Mouse (Mus musculus): ENCODE data around the gene Kpna6. TPM values are rescaled to one million over a fixed set of nuclear protein-coding genes. Genes with fewer than 3 reads are reported as not detected.

Gene Kpna6
- polyA plus RNA-seq, 1 experiment from 2014 or later: 16.4 TPM

GRCm38 (mm10) chr4:129696158-129696985 lies 23.8 kb upstream of the Kpna6 start, which contains the start of gene Tmem39b:
Gene Tmem39b (minus strand): TSS chr4:129696838.
- H3K4me3 ChIP-seq (replicated peaks; ENCODE audit: low read length): peak within 1 kb of the TSS; percentile 75
- peak within 1 kb of the TSS; percentile 86 for H3K9ac ChIP-seq (replicated peaks; ENCODE audit: low read depth, low read length)
- peaks cover 18% of the 10 kb centered on the region for H3K4me1 ChIP-seq (replicated peaks; ENCODE audit: control insufficient read depth, insufficient read depth, low read length)
- H3K4me2 ChIP-seq (ENCODE audit: low read length): peak within 1 kb of the TSS; percentile 63
- peaks cover 16% of the 10 kb centered on the region for H3K36me3 ChIP-seq (ENCODE audit: control insufficient read depth, insufficient read depth)
- under 1% methylated on average over 45 of the region's 57 CpGs for WGBS
- peak; percentile 91 for ATAC-seq
- H3K27me3 ChIP-seq (replicated peaks; ENCODE audit: control insufficient read depth, insufficient read depth, low read length): no peaks in the 10 kb centered on the region
- no peaks in the 10 kb centered on the region for H3K9me3 ChIP-seq (ENCODE audit: control insufficient read depth, low read length)
- peak within 1 kb of the TSS; percentile 96 for H3K27ac ChIP-seq (ENCODE audit: low read length)

GRCm38 (mm10) chr4:129695815-129696157 lies 23.2 kb upstream of the Kpna6 start:
- Histone ChIP-seq H3K4me3 (replicated peaks; ENCODE audit: low read length) (peak overlapping the region; percentile 75), H3K36me3 (ENCODE audit: control insufficient read depth, insufficient read depth) (peaks cover 18% of the 10 kb centered on the region), H3K9ac (replicated peaks; ENCODE audit: low read depth, low read length) (peak overlapping the region; percentile 86), H3K9me3 (ENCODE audit: control insufficient read depth, low read length) (no peaks in the 10 kb centered on the region), H3K4me2 (ENCODE audit: low read length) (peak overlapping the region; percentile 57), H3K27ac (ENCODE audit: low read length) (peak overlapping the region; percentile 96), H3K27me3 (replicated peaks; ENCODE audit: control insufficient read depth, insufficient read depth, low read length) (no peaks in the 10 kb centered on the region), H3K4me1 (replicated peaks; ENCODE audit: control insufficient read depth, insufficient read depth, low read length) (peaks cover 18% of the 10 kb centered on the region)
- 26% methylated on average over 6 of the region's 6 CpGs for WGBS
- peak; percentile 8; the same call in 1 of the 2 replicates for ATAC-seq

GRCm38 (mm10) chr4:129684531-129684930 lies 12.0 kb upstream of the Kpna6 start:
- Histone ChIP-seq H3K4me2 (ENCODE audit: low read length) (no peak overlapping the region), H3K27me3 (replicated peaks; ENCODE audit: control insufficient read depth, insufficient read depth, low read length) (no peaks in the 10 kb centered on the region), H3K9me3 (ENCODE audit: control insufficient read depth, low read length) (no peaks in the 10 kb centered on the region), H3K9ac (replicated peaks; ENCODE audit: low read depth, low read length) (no peak overlapping the region), H3K27ac (ENCODE audit: low read length) (no peak overlapping the region), H3K36me3 (ENCODE audit: control insufficient read depth, insufficient read depth) (peaks cover 59% of the 10 kb centered on the region), H3K4me1 (replicated peaks; ENCODE audit: control insufficient read depth, insufficient read depth, low read length) (no peaks in the 10 kb centered on the region), H3K4me3 (replicated peaks; ENCODE audit: low read length) (no peak overlapping the region)
- no peak for ATAC-seq
- 95% methylated on average over 6 of the region's 6 CpGs for WGBS

GRCm38 (mm10) chr4:129683901-129684493 lies 11.4 kb upstream of the Kpna6 start:
- Histone ChIP-seq H3K36me3 (ENCODE audit: control insufficient read depth, insufficient read depth) (peaks cover 57% of the 10 kb centered on the region), H3K9ac (replicated peaks; ENCODE audit: low read depth, low read length) (no peak overlapping the region), H3K27ac (ENCODE audit: low read length) (no peak overlapping the region), H3K4me3 (replicated peaks; ENCODE audit: low read length) (no peak overlapping the region), H3K9me3 (ENCODE audit: control insufficient read depth, low read length) (no peaks in the 10 kb centered on the region), H3K4me1 (replicated peaks; ENCODE audit: control insufficient read depth, insufficient read depth, low read length) (no peaks in the 10 kb centered on the region), H3K27me3 (replicated peaks; ENCODE audit: control insufficient read depth, insufficient read depth, low read length) (no peaks in the 10 kb centered on the region), H3K4me2 (ENCODE audit: low read length) (no peak overlapping the region)
- no peak for ATAC-seq
- 93% methylated on average over 11 of the region's 11 CpGs for WGBS

DNA sequence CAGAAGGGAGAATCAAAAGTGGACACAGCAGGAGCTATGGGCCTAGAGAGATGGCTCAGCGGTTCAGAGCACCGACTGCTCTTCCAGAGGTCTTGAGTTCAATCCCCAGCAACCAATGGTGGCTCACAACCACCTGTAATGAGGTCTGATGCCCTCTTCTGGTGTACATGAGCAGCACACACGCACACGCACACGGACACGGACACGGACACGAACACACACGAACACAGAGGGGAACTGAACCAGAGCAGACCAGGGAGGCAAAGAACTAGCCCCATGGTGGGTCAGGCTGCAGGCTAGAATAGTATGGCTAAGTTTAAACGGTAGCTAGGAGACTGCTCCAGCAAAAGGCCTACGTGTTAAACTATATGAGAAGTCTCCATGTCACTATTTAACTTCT lies 9.3 kb upstream of the Kpna6 start:
- Histone ChIP-seq H3K27me3 (replicated peaks; ENCODE audit: control insufficient read depth, insufficient read depth, low read length) (no peaks in the 10 kb centered on the region), H3K4me3 (replicated peaks; ENCODE audit: low read length) (no peak overlapping the region), H3K9ac (replicated peaks; ENCODE audit: low read depth, low read length) (no peak overlapping the region), H3K9me3 (ENCODE audit: control insufficient read depth, low read length) (no peaks in the 10 kb centered on the region), H3K27ac (ENCODE audit: low read length) (no peak overlapping the region), H3K4me1 (replicated peaks; ENCODE audit: control insufficient read depth, insufficient read depth, low read length) (no peaks in the 10 kb centered on the region), H3K36me3 (ENCODE audit: control insufficient read depth, insufficient read depth) (peaks cover 61% of the 10 kb centered on the region), H3K4me2 (ENCODE audit: low read length) (no peak overlapping the region)
- no peak for ATAC-seq
- 94% methylated on average over 11 of the region's 11 CpGs for WGBS

DNA sequence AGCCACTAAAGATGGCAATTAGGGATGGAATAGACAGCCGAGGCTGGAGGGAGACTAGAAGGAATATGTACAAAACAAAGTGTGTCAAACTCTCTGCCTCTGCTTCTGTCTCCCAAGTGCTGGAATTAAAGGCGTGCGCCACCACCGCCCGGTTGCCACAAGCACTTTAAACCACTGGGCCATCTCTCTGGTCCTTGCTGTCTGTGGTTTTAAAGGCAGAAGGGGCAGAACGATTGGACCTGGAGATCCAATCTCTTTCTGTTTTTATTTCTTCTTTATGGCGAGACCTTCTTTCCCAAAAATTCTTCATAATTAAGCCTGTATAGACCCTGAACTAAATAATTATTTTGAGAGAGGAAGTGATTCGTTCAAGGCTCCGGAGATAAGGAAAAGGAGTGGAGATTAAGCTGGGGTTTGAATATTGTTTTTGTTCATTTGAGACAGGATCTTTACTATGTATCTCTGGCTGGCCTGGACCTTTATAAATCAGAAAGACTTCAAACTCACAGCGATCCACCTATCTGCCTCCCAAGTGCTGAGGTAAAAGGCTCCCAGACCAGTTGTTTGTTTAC lies 397 bp upstream of the Kpna6 start:
- no peak for ATAC-seq
- no peaks in the 10 kb centered on the region for H3K9me3 ChIP-seq (ENCODE audit: control insufficient read depth, low read length)
- 10% methylated on average over 10 of the region's 10 CpGs for WGBS
- peak overlapping the region; percentile 85 for H3K9ac ChIP-seq (replicated peaks; ENCODE audit: low read depth, low read length)
- peak overlapping the region; percentile 75 for H3K27ac ChIP-seq (ENCODE audit: low read length)
- H3K36me3 ChIP-seq (ENCODE audit: control insufficient read depth, insufficient read depth): peaks cover 9% of the 10 kb centered on the region; the same call in 1 of the 2 replicates
- H3K4me3 ChIP-seq (replicated peaks; ENCODE audit: low read length): peak overlapping the region; percentile 96
- no peaks in the 10 kb centered on the region for H3K27me3 ChIP-seq (replicated peaks; ENCODE audit: control insufficient read depth, insufficient read depth, low read length)
- peak overlapping the region; percentile 99 for H3K4me2 ChIP-seq (ENCODE audit: low read length)
- H3K4me1 ChIP-seq (replicated peaks; ENCODE audit: control insufficient read depth, insufficient read depth, low read length): peaks cover 17% of the 10 kb centered on the region

DNA sequence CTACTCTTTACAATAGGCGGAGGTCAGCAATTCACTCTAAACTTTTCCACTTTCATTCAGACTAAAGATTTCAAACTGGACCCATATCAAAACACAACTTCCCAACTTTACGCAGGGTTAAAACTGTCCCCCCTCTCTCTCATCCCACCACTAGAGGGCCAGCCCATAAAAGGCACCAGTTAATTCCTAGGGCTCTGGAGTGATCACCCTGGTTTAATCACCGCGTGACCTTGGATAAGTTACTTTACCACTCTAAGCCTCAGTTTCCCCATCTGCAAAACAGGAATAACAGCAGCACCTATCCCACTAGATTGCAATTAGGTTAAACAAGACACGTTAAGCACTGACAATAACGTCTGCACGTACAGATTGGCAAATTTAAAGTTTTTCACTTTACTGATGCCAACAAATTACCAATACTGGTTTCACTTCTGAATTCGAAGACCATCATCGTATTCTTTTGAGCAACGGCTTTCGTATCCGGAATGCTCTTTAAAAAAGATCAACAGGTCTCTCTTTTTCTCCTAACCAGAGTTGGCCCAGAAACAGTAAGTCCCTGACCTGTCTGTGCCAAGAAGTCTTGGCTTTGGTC lies 980 bp downstream of the Kpna6 start:
- Histone ChIP-seq H3K27me3 (replicated peaks; ENCODE audit: control insufficient read depth, insufficient read depth, low read length) (no peaks in the 10 kb centered on the region), H3K9me3 (ENCODE audit: control insufficient read depth, low read length) (no peaks in the 10 kb centered on the region), H3K4me1 (replicated peaks; ENCODE audit: control insufficient read depth, insufficient read depth, low read length) (peaks cover 17% of the 10 kb centered on the region), H3K27ac (ENCODE audit: low read length) (peak overlapping the region; percentile 75; the same call in 1 of the 2 replicates), H3K36me3 (ENCODE audit: control insufficient read depth, insufficient read depth) (peaks cover 8% of the 10 kb centered on the region; the same call in 1 of the 2 replicates), H3K9ac (replicated peaks; ENCODE audit: low read depth, low read length) (peak overlapping the region; percentile 85), H3K4me2 (ENCODE audit: low read length) (peak overlapping the region; percentile 99), H3K4me3 (replicated peaks; ENCODE audit: low read length) (peak overlapping the region; percentile 96)
- WGBS: 7% methylated on average over 12 of the region's 12 CpGs
- 0 out of 2 replicates have a peak, but pooled peaks have one; percentile 29 for ATAC-seq

DNA sequence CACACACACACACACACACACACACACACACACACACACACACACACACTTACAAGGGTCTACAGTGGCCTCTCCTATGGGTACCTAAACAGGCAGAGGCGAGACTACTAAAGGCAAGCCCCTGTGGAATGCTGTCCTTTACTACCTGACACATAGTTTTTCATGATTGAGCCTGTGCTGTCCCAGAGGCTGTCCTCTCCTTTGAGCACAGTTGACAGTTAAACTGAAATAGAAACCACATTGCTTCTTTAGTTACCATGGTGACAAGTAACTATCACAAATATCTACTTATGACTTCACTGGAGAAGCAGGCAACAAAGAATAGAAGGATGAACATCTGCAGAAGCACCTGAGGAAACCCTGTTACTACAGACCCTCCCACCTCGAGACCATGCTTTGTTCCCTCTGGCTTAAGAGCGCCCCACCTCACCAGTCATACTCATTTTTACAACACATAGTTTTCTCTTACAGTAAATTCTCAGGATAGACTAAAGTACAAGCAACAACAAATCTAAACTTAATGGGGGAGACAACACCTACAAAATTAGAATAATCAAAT lies 10.2 kb downstream of the Kpna6 start:
- WGBS: 89% methylated on average over 3 of the region's 3 CpGs
- Histone ChIP-seq H3K36me3 (ENCODE audit: control insufficient read depth, insufficient read depth) (peaks cover 14% of the 10 kb centered on the region), H3K27ac (ENCODE audit: low read length) (no peak overlapping the region), H3K9me3 (ENCODE audit: control insufficient read depth, low read length) (no peaks in the 10 kb centered on the region), H3K27me3 (replicated peaks; ENCODE audit: control insufficient read depth, insufficient read depth, low read length) (no peaks in the 10 kb centered on the region), H3K4me1 (replicated peaks; ENCODE audit: control insufficient read depth, insufficient read depth, low read length) (no peaks in the 10 kb centered on the region), H3K4me3 (replicated peaks; ENCODE audit: low read length) (no peak overlapping the region), H3K4me2 (ENCODE audit: low read length) (no peak overlapping the region), H3K9ac (replicated peaks; ENCODE audit: low read depth, low read length) (no peak overlapping the region)
- ATAC-seq: no peak

- no peaks in the 10 kb centered on the region for H3K4me1 ChIP-seq (replicated peaks; ENCODE audit: control insufficient read depth, insufficient read depth, low read length)
- no peak overlapping the region for H3K4me2 ChIP-seq (ENCODE audit: low read length)
- H3K4me3 ChIP-seq (replicated peaks; ENCODE audit: low read length): no peak overlapping the region
- ATAC-seq: no peak
- 88% methylated on average over 3 of the region's 3 CpGs for WGBS
- H3K36me3 ChIP-seq (ENCODE audit: control insufficient read depth, insufficient read depth): peaks cover 17% of the 10 kb centered on the region
- no peak overlapping the region for H3K9ac ChIP-seq (replicated peaks; ENCODE audit: low read depth, low read length)
- H3K27me3 ChIP-seq (replicated peaks; ENCODE audit: control insufficient read depth, insufficient read depth, low read length): no peaks in the 10 kb centered on the region
- no peaks in the 10 kb centered on the region for H3K9me3 ChIP-seq (ENCODE audit: control insufficient read depth, low read length)
- H3K27ac ChIP-seq (ENCODE audit: low read length): no peak overlapping the region
Observed at GRCm38 (mm10) chr4:129661584-129661983, 11.0 kb downstream of the Kpna6 start.

Data from forebrain, embryonic 16.5 days (tissue).